Mouse (Mus musculus) left cerebral cortex, adult 9 months (tissue): ENCODE results near the gene Cog5.

Source experiments
- DNase-seq, 2 experiments: peaks; one replicate each; pipeline ENCODE4 v3.0.0; 2022; ENCODE audit warnings: low spot score in 2 of 2

Cog5 gene

GRCm38 (mm10) chr12:31937613-31938012, 282.9 kb downstream of the Cog5 start:
- DNase-seq = no peak

DNA sequence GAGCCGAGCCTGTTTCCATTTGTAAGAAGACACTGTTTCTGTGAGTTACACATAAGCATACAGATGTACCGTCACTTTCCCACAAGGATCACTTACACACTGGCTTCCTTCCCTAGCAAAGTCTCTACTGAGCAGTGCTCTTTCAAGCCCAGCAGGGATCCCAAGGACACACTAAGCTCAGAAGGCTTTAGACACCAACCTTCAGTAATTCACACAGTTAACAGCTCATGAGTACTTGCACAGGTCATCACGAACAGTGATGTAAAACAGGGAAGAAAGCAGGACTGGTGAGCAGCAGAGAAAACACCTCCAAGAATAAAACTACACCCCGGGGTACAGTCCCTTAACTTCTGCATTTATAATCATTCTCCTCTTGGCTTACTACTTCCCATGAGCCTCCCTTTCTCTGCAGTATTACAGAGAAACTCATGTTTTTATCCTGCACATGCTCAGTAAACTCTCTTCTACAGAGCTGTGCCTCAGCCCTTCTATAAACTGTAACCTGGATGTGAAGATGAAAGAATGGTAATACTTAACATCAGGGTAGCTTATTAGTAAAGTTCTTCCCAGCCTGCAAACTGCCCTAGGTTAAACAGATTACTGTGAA, 283.8 kb downstream of the Cog5 start:
- no peak for DNase-seq

GRCm38 (mm10) chr12:31939026-31939425, 284.4 kb downstream of the Cog5 start:
- no peak for DNase-seq

DNA sequence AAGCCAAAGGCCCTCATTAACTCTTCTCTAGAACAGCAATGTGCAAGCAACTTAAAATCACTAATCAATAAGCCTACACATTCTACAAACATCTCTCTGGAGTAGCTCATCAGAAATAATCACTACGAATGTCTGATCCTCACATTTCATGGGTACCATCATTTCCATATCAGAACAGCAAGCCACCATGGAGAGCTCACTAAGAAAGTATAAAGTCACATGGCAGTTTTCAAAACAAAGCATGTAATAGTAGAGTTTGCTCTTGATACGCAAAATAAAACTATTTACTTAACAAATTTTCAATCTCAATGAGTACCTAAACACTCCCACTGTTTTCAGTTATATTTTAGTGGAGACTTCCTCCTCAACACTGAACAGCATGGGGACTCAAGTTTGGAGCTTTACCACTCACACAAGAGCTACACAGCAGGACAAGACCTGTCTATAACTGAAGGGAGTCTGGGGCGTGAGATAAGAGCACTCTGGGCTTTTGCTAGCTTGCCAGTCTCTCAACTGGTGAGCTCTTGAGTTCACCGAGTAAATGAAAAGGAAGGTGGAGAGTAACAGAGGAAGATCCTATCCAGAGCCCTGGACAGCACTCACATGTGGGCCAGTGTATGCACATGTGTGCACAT, 288.5 kb downstream of the Cog5 start:
- no peak for DNase-seq

GRCm38 (mm10) chr12:31944405-31944804, 289.7 kb downstream of the Cog5 start:
- no peak for DNase-seq

- no peak for DNase-seq
Measured at GRCm38 (mm10) chr12:31947476-31947875, 292.8 kb downstream of the Cog5 start.

DNA sequence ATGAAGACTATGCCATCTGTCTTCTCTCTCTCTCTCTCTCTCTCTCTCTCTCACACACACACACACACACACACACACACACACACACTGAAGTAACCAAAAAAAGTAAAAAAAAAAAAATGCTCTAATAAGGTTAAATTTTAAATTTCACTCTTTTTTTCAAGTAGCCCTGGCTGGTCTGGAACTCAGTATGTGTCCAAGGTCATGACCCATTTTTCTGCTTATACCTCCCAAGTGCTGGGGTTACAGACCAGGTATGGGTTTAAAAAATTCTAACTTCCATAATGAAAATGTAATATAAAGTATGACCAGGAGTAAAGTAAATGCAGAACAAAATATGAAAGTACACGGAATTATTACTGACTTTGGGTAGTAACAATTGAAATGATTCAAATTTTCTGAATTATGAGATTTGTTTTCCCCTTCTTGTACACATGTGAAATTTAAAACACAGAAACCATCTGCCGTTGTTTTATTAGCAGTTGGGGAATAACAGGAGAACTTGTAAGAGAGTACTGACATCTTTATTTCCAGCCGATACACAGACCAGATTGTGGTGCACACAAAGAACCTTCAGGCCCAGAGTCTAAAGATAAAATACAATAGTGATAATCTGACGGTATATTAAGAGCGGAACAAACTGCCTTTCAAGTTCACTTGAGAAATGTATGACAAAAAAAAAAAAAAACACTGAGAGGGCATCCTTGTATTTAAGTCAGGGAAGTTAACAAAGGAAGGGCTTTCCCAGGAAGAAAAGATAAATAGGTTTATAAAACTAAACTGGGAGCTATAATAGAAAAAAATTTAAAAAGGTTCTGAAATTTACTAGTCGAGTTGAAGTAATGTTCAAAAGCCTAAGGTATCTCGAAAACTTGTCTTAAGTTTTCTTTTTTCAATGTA, 293.7 kb downstream of the Cog5 start:
- no peak for DNase-seq

DNA sequence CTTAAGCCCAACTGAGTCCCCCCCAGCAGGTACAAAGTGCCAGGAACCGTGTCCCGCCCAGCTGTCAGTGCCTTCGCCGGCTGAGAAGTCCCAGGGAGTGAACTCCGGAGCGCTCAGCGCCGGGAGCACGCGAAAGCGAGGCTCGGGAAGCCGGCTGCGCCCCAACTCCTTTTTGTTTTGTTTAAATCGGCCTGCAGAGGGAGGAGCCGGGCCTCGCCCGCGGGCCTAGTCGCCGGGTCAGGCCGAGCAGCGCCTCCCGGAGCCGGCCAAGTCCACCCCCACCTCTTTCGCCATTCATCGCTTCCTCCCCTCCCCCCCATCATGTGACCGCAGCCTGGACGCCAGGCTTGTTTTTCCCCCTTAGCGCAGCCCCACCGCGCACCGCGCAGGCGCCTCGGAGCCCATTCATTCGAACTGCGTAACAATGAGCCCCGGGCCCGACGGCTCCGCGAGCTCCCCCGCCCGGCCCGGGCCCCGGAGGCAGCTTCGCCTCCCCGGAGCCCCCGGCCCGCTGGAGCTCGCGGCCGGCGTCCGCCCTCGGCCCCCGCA, 294.6 kb downstream of the Cog5 start:
- DNase-seq = peak; percentile 59 to 88

GRCm38 (mm10) chr12:31949759-31950658, 295.3 kb downstream of the Cog5 start, which contains the start of gene Hbp1:
Gene Hbp1, minus strand, starts transcription at chr12:31950535.
- DNase-seq = peak; percentile 100

DNA sequence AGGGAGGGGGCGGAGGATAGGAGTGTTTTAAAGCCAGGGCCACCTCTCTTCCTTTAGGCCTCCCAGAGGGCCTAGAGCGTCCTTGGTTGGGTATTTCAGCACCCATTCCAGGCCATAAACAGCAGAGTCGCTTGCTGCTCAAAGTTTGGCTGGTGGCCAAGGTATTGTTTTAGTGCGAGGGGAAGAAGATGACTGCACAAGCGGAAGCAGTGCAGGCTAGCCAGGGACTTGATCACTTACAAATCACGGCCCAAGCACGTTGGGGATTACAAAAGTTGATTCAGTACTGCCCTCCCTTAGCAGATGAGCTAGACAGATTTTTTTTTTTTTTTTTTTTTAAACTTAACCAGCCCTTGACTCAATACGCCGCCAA, 296.0 kb downstream of the Cog5 start:
- DNase-seq = no peak

DNA sequence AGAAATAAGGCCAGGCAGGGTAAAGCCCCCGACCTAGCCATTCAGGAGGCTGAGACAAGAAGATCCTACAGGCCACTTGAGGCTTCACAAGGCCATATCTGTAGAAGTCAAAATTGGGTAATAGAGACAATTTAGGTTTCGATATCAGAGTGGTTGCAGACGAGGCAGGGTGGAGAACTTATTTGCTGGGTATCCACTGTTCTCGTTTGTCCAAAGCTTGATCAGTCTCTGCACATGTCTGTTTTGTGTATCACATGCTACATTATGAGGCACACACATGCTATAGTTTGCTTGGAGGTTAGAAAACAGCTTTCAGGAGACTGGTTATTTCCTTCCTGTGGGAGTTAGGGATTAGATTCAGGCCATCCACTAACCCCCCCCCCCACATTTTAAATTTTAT, 301.2 kb downstream of the Cog5 start:
- no peak for DNase-seq

DNA sequence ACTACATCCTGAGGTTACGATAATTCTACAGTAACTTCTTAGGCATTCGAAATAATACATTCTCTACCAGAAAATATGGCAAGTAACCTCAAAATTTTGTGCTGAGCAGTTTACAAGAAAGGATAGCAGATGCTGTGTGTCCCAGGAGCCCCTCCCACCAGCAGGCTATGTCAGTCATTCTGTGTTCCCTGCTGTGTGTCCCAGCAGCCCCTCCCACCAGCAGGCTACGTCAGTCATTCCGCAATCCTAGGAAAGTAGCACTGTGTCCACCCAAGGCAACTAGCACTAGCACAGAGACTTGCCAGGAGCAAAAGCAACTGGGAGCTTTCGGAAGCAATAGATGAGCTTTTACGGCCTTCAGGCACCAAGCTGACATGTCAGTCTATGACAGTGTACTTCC, 309.4 kb downstream of the Cog5 start:
- no peak for DNase-seq

DNA sequence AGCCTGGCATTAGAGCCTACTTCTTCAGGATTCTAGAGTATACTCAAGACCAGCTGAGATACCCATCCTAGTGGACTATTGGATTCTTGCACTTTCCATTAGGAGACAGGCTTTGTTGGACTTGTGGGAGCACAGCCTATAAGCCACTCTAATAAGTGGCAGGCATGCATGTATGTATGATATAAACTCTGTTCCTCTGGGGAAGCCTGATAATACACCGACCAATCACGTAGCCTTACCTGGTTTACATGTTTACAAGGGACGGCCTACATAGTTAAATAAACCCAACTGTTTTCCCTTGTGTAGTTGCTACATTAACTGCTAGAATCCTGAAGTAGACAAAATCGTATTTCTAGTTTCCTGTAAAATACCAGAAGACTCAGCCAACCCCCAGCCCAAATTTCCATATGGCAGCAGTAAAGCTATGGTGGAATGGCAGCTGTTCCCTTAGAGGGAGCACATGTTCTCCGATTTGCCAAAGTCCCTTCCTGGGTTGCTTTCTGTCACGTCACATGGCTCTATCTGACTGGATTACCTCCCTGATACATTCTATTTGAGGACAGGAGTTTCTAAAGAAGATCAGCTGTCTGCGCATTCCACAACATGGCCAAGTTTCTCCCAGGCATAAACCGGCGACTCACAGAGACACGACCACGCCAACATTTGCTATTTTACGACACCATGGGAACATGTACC, 311.0 kb downstream of the Cog5 start:
- no peak for DNase-seq

DNA sequence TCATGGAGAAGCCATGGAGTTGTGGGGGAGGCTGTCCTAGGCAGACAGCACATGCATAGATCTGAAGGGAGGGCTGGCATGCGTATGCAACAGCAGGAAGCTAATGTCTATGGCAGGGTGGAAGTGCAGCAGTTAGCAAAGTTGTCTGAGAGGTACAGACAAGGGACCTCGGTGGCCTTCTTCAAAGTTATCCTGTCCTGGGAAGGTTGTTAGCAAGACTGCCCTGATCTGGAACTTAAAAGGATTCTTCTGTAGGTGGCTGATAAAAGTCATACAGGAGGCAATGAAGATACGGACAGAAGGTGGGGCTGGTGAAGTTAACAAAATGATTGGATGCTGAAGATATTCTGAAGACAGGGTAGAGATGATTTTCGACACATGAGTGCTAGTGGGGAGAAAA, 311.7 kb downstream of the Cog5 start:
- DNase-seq = no peak

DNA sequence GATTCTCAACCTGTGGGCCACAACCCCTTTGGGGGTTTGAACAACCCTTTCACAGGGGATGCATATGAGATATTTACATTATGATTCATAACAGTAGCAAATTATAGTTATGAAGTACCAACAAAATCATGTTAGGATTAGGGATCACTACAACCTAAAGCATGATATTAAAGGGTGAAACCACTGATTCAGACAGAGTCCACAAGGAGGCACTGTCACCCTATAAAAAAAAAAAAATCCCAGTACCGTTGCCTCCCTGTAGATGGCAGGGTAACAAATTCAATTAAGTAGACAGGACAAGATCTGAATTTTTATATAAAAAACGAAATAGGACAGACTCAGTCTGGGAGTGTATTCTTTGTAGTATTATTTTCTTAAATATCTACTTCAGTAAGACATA, 312.9 kb downstream of the Cog5 start:
- DNase-seq = peak in 1 of 2 experiments; percentile 70

GRCm38 (mm10) chr12:31969111-31969510, 314.4 kb downstream of the Cog5 start:
- no peak for DNase-seq

- no peak for DNase-seq
Measured at GRCm38 (mm10) chr12:31971547-31971946, 316.9 kb downstream of the Cog5 start.

DNA sequence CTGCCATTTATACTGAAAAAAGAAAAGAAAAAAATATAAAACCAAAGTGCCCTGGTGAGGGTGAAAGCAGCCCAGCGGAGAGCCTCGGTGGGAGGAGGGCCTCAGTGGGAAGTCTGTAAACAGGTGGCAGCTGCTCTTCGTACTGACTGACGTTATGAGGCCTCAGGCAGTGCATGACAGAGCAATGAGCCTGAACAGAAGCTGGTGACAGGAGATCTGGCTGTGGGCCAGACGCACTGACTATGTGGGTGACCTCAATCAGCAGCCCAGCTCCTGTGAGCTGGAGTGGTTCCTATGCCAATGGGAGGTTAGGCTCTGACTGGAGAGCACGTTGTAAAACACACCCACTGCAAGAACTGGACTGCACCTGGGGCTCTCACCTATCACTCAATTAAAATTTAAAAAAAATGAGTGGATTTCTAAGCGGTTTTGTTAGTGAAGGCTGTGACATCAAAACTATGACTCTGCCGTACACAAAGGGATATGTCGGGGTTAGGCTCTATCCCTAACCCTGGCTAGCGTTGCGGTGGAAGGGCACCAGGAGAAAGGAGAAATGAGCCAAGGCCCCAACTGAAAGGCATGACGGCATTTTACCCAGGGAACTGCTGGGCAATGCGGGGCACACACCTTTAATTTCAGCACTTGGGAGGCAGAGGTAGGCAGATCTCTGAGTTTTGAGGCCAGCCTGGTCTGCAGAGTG, 319.0 kb downstream of the Cog5 start:
- no peak for DNase-seq

- no peak for DNase-seq
Measured at GRCm38 (mm10) chr12:31976544-31976943, 321.9 kb downstream of the Cog5 start.

- no peak for DNase-seq
Measured at GRCm38 (mm10) chr12:31977613-31978195, 323.0 kb downstream of the Cog5 start.
